Mouse (Mus musculus) E14TG2a.4 (cell line): ENCODE data around the gene Orc2.
A peak's percentile ranks its signal among the peaks of the same experiment; 100 is the strongest.

ENCODE experiments used
- H3K27me3 ChIP-seq: 2 replicates; pipeline ENCODE4 v1.6.1; 2014; ENCODE audit warnings: low read length, control low read depth; ENCODE audit not compliant: insufficient read depth
- H3K36me3 ChIP-seq: 2 replicates; pipeline ENCODE4 v1.6.1; 2014; ENCODE audit warnings: low read length, control low read depth; ENCODE audit not compliant: insufficient read depth
- H3K4me1 ChIP-seq: replicated peaks from 2 replicates; pipeline ENCODE4 v1.6.1; 2014; ENCODE audit warnings: low read depth, low read length, control low read depth
- H3K4me3 ChIP-seq: replicated peaks from 2 replicates; pipeline ENCODE4 v1.5.1; 2014; ENCODE audit warnings: mild to moderate bottlenecking, low read length
- H3K9me3 ChIP-seq: 2 replicates; pipeline ENCODE4 v1.6.1; 2014; ENCODE audit warnings: low read length, control low read depth
- CTCF ChIP-seq: conservative IDR thresholded peaks from 2 replicates; pipeline ENCODE4 v1.5.1; 2014; ENCODE audit warnings: low read length
- NANOG ChIP-seq: IDR thresholded peaks from 2 replicates; pipeline ENCODE4 v1.6.1; 2014; ENCODE audit warnings: borderline replicate concordance, low read length, mixed read lengths
- POU5F1 ChIP-seq: IDR thresholded peaks from 2 replicates; pipeline ENCODE4 v1.6.1; 2014; ENCODE audit warnings: low read length, borderline replicate concordance

Gene Orc2

DNA sequence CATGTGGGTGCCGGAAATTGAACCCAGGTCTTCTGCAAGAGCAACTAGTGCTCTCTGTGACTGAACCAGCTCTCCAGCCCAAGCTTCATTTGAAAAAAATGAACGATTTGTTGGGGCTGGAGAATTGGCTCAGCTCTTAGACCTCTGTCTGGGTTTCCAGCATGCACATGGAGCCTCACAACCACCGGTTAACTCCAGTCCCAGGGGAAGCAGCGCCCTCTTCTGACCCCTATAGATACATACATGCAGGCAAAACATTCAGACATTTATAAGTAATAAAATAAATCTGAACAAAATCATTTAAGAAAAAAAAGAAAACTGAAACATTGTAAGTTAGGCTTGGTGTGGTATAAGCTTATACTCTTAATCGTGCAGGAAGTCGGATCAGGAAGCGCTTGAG lies 56.5 kb downstream of the Orc2 start:
- Histone ChIP-seq H3K27me3 (no peaks in the 10 kb centered on the region), H3K36me3 (peaks cover 66% of the 10 kb centered on the region), H3K9me3 (no peaks in the 10 kb centered on the region), H3K4me1 (peaks cover 47% of the 10 kb centered on the region), H3K4me3 (no peak overlapping the region)
- TF ChIP-seq CTCF (peak; percentile 45; the same call in 1 of the 2 replicates), POU5F1 (no peak), NANOG (no peak)

- TF ChIP-seq CTCF (no peak), POU5F1 (no peak), NANOG (no peak)
- no peak overlapping the region for H3K4me3 ChIP-seq
- H3K36me3 ChIP-seq, result peaks cover 63% of the 10 kb centered on the region
- no peaks in the 10 kb centered on the region for H3K9me3 ChIP-seq
- peaks cover 47% of the 10 kb centered on the region for H3K4me1 ChIP-seq
- no peaks in the 10 kb centered on the region for H3K27me3 ChIP-seq
Measured at GRCm38 (mm10) chr1:58447766-58448165, 57.1 kb downstream of the Orc2 start.

- no peak for TF ChIP-seq CTCF
- no peak for TF ChIP-seq NANOG
- no peak for TF ChIP-seq POU5F1
- peaks cover 65% of the 10 kb centered on the region for H3K36me3 ChIP-seq
- peaks cover 53% of the 10 kb centered on the region for H3K4me1 ChIP-seq
- no peaks in the 10 kb centered on the region for H3K9me3 ChIP-seq
- H3K27me3 ChIP-seq, result no peaks in the 10 kb centered on the region
- H3K4me3 ChIP-seq, result peak overlapping the region; percentile 92
Measured at GRCm38 (mm10) chr1:58445861-58446260, 59.0 kb downstream of the Orc2 start.

DNA sequence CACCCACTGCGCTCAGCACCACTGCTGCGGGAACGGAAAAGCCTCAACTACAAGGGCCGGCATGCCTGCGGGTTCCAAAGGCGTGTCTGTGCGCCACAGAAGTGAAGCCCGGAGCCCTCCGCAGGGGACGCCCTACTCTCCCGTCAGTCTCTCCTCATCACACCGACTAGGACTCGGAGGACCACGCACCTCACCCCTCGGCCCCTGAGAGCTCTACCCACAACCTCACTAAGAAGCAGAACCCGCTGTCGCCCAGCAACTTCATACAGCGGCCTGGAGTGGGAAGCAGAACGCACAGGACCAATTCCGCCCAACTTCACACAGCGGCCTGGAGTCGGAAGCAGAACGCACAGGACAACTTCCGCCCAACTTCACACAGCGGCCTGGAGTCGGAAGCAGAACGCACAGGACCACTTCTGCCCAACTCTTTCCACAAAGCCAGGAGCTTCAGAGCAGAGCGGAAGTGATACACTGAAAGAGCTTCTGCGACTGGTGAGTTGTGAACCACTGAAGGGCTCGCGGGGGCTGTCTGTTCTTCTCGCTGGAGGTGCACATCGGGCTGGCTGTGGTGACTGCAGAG lies 59.7 kb downstream of the Orc2 start, which contains the start of the genes Nif3l1 and Ppil3:
Nif3l1 (plus strand) TSS at position 9 of the 580 bp plus-strand sequence.
Ppil3 (minus strand) TSS at position 344 of the 580 bp plus-strand sequence.
- no peaks in the 10 kb centered on the region for H3K9me3 ChIP-seq
- TF ChIP-seq CTCF (no peak), NANOG (no peak), POU5F1 (peak; percentile 28; the same call in 1 of the 2 replicates)

GRCm38 (mm10) chr1:58444691-58445090 lies 60.2 kb downstream of the Orc2 start:
- no peak for TF ChIP-seq CTCF
- TF ChIP-seq POU5F1, result no peak
- H3K36me3 ChIP-seq, result peaks cover 67% of the 10 kb centered on the region
- H3K27me3 ChIP-seq, result no peaks in the 10 kb centered on the region
- H3K4me1 ChIP-seq, result peaks cover 53% of the 10 kb centered on the region
- peak overlapping the region; percentile 92 for H3K4me3 ChIP-seq
- H3K9me3 ChIP-seq, result no peaks in the 10 kb centered on the region

More for the DNA sequence above, 59.7 kb downstream of the Orc2 start, which contains the start of the genes Nif3l1 and Ppil3:
- Histone ChIP-seq H3K4me1 (peaks cover 53% of the 10 kb centered on the region), H3K27me3 (no peaks in the 10 kb centered on the region), H3K4me3 (peak within 1 kb of the TSS; percentile 92), H3K36me3 (peaks cover 65% of the 10 kb centered on the region)

- peaks cover 51% of the 10 kb centered on the region for H3K4me1 ChIP-seq
- no peak for TF ChIP-seq CTCF
- peak; percentile 89 for TF ChIP-seq NANOG
- TF ChIP-seq POU5F1, result no peak
- H3K9me3 ChIP-seq, result no peaks in the 10 kb centered on the region
- H3K27me3 ChIP-seq, result no peaks in the 10 kb centered on the region
- H3K36me3 ChIP-seq, result peaks cover 38% of the 10 kb centered on the region
- H3K4me3 ChIP-seq, result peak overlapping the region; percentile 99
Measured at GRCm38 (mm10) chr1:58424551-58424950, 80.4 kb downstream of the Orc2 start.

- Histone ChIP-seq H3K4me3 (peak within 1 kb of the TSS; percentile 99), H3K36me3 (peaks cover 41% of the 10 kb centered on the region), H3K27me3 (no peaks in the 10 kb centered on the region), H3K9me3 (no peaks in the 10 kb centered on the region), H3K4me1 (peaks cover 57% of the 10 kb centered on the region)
- TF ChIP-seq CTCF, result no peak
- no peak for TF ChIP-seq NANOG
- TF ChIP-seq POU5F1, result no peak
Measured at GRCm38 (mm10) chr1:58423371-58424248, 81.3 kb downstream of the Orc2 start, which contains the start of gene Clk1. Gene Clk1, minus strand, starts transcription at chr1:58424066.

GRCm38 (mm10) chr1:58422879-58423278 lies 82.0 kb downstream of the Orc2 start:
- no peak for TF ChIP-seq CTCF
- no peaks in the 10 kb centered on the region for H3K9me3 ChIP-seq
- H3K4me3 ChIP-seq, result peak overlapping the region; percentile 99
- peaks cover 48% of the 10 kb centered on the region for H3K36me3 ChIP-seq
- H3K27me3 ChIP-seq, result no peaks in the 10 kb centered on the region
- H3K4me1 ChIP-seq, result peaks cover 61% of the 10 kb centered on the region

GRCm38 (mm10) chr1:58420961-58421360 lies 83.9 kb downstream of the Orc2 start:
- no peaks in the 10 kb centered on the region for H3K9me3 ChIP-seq
- H3K36me3 ChIP-seq, result peaks cover 60% of the 10 kb centered on the region
- H3K27me3 ChIP-seq, result no peaks in the 10 kb centered on the region
- H3K4me3 ChIP-seq, result no peak overlapping the region; the same call in 1 of the 2 replicates
- TF ChIP-seq NANOG (no peak), CTCF (no peak), POU5F1 (no peak)
- H3K4me1 ChIP-seq, result peaks cover 64% of the 10 kb centered on the region
